Mouse (Mus musculus) limb, embryonic 10.5 days (tissue): Measurements from ENCODE around the gene Traf5. TPM values are rescaled to one million over a fixed set of nuclear protein-coding genes. Genes with fewer than 3 reads are reported as not detected.

Experiments
- DNase-seq: peaks from one replicate; pipeline ENCODE4 v3.0.0-alpha.2; 2017; ENCODE audit warnings: low spot score
- H3K27ac ChIP-seq: fragments of 300-500 bp; sonication (generic); 2 replicates; pipeline ENCODE4 v1.5.1; 2016; ENCODE audit warnings: mild to moderate bottlenecking
- H3K27me3 ChIP-seq: fragments of 300-500 bp; sonication (generic); 2 replicates; pipeline ENCODE4 v1.6.1; 2016; ENCODE audit warnings: low read depth, mild to moderate bottlenecking; ENCODE audit not compliant: poor library complexity, severe bottlenecking
- H3K36me3 ChIP-seq: fragments of 300-500 bp; sonication (generic); 2 replicates; pipeline ENCODE4 v1.6.1; 2016; ENCODE audit warnings: mild to moderate bottlenecking, moderate library complexity
- H3K4me1 ChIP-seq: fragments of 300-500 bp; sonication (generic); 2 replicates; pipeline ENCODE4 v1.6.1; 2016
- H3K4me3 ChIP-seq: fragments of 300-500 bp; sonication (generic); 2 replicates; pipeline ENCODE4 v1.5.1; 2016; ENCODE audit warnings: mild to moderate bottlenecking, moderate library complexity
- H3K9me3 ChIP-seq: fragments of 300-500 bp; sonication (generic); replicated peaks from 2 replicates; pipeline ENCODE4 v1.6.1; 2016; ENCODE audit warnings: mild to moderate bottlenecking
- WGBS: fragments of 180-500 bp; shearing (Covaris S2); methylation state at CpG from one replicate; pipeline ENCODE4 v1.1.7; 2016; 5-methylcytosine and 5-hydroxymethylcytosine counted together
- polyA plus RNA-seq: library from polyadenylated mRNA; unstranded; fragments of >200 nt; fragmentation: Nextera tagmentation; extraction: Ambion mirVana; gene quantifications from 2 replicates; pipeline ENCODE4 v1.2.1, GENCODE M21; 2016

The Traf5 gene
- polyA plus RNA-seq, 1 experiment from 2014 or later, result 4.3 TPM

- no peak overlapping the region for H3K4me3 ChIP-seq
- DNase-seq, result no peak
- H3K27ac ChIP-seq, result no peak overlapping the region
- no peaks in the 10 kb centered on the region for H3K36me3 ChIP-seq
- peaks cover 39% of the 10 kb centered on the region for H3K4me1 ChIP-seq
- 100% methylated on average over 1 of the region's 1 CpGs for WGBS
- no peaks in the 10 kb centered on the region for H3K27me3 ChIP-seq
- H3K9me3 ChIP-seq, result no peaks in the 10 kb centered on the region
These were observed 19.9 kb downstream of the Traf5 start for GRCm38 (mm10) chr1:192072426-192072825.

- DNase-seq, result no peak
- Histone ChIP-seq H3K36me3 (0 out of 2 replicates have a peak, but pooled peaks cover 3% of the 10 kb centered on the region), H3K9me3 (no peaks in the 10 kb centered on the region), H3K4me3 (peak overlapping the region; percentile 38), H3K27me3 (no peaks in the 10 kb centered on the region), H3K4me1 (peaks cover 39% of the 10 kb centered on the region), H3K27ac (peak overlapping the region; percentile 74)
- 53% methylated on average over 3 of the region's 3 CpGs for WGBS
These were observed 21.7 kb downstream of the Traf5 start for GRCm38 (mm10) chr1:192070618-192071051.

- Histone ChIP-seq H3K36me3 (0 out of 2 replicates have a peak, but pooled peaks cover 3% of the 10 kb centered on the region), H3K9me3 (no peaks in the 10 kb centered on the region), H3K27ac (peak overlapping the region; percentile 74), H3K27me3 (no peaks in the 10 kb centered on the region), H3K4me1 (peaks cover 39% of the 10 kb centered on the region), H3K4me3 (peak overlapping the region; percentile 38)
- WGBS, result 29% methylated on average over 13 of the region's 13 CpGs
- peak; percentile 67 for DNase-seq
These were observed 22.3 kb downstream of the Traf5 start for GRCm38 (mm10) chr1:192069971-192070591.

- H3K9me3 ChIP-seq, result no peaks in the 10 kb centered on the region
- no peak for DNase-seq
- 69% methylated on average over 2 of the region's 2 CpGs for WGBS
These were observed 24.2 kb downstream of the Traf5 start for GRCm38 (mm10) chr1:192068188-192068587.

GRCm38 (mm10) chr1:192066956-192067355 lies 25.4 kb downstream of the Traf5 start:
- WGBS, result 97% methylated on average over 3 of the region's 3 CpGs
- DNase-seq, result no peak
- H3K9me3 ChIP-seq, result no peaks in the 10 kb centered on the region
- no peak overlapping the region for H3K27ac ChIP-seq
- peaks cover 9% of the 10 kb centered on the region; the same call in 1 of the 2 replicates for H3K36me3 ChIP-seq
- no peaks in the 10 kb centered on the region for H3K27me3 ChIP-seq
- H3K4me3 ChIP-seq, result no peak overlapping the region
- H3K4me1 ChIP-seq, result peaks cover 27% of the 10 kb centered on the region

More at GRCm38 (mm10) chr1:192068188-192068587, 24.2 kb downstream of the Traf5 start:
- peaks cover 9% of the 10 kb centered on the region; the same call in 1 of the 2 replicates for H3K36me3 ChIP-seq
- no peaks in the 10 kb centered on the region for H3K27me3 ChIP-seq
- no peak overlapping the region for H3K4me3 ChIP-seq
- H3K4me1 ChIP-seq, result peaks cover 31% of the 10 kb centered on the region
- no peak overlapping the region for H3K27ac ChIP-seq

GRCm38 (mm10) chr1:192063209-192063946 lies 29.0 kb downstream of the Traf5 start:
- Histone ChIP-seq H3K27me3 (no peaks in the 10 kb centered on the region), H3K36me3 (peaks cover 9% of the 10 kb centered on the region; the same call in 1 of the 2 replicates), H3K9me3 (no peaks in the 10 kb centered on the region), H3K27ac (no peak overlapping the region), H3K4me1 (0 out of 2 replicates have a peak, but pooled peaks cover 4% of the 10 kb centered on the region), H3K4me3 (no peak overlapping the region)
- no peak for DNase-seq
- 94% methylated on average over 8 of the region's 8 CpGs for WGBS

- DNase-seq, result no peak
- no peaks in the 10 kb centered on the region for H3K9me3 ChIP-seq
- H3K27ac ChIP-seq, result no peak overlapping the region
- no peaks in the 10 kb centered on the region for H3K4me1 ChIP-seq
- 91% methylated on average over 14 of the region's 14 CpGs for WGBS
- no peak overlapping the region for H3K4me3 ChIP-seq
- peaks cover 9% of the 10 kb centered on the region; the same call in 1 of the 2 replicates for H3K36me3 ChIP-seq
- no peaks in the 10 kb centered on the region for H3K27me3 ChIP-seq
These were observed 29.7 kb downstream of the Traf5 start for GRCm38 (mm10) chr1:192062682-192063081.

- no peak overlapping the region for H3K27ac ChIP-seq
- H3K9me3 ChIP-seq, result no peaks in the 10 kb centered on the region
- H3K27me3 ChIP-seq, result no peaks in the 10 kb centered on the region
- H3K4me1 ChIP-seq, result no peaks in the 10 kb centered on the region
- no peak overlapping the region for H3K4me3 ChIP-seq
- no peak for DNase-seq
- H3K36me3 ChIP-seq, result peaks cover 9% of the 10 kb centered on the region; the same call in 1 of the 2 replicates
- WGBS, result 65% methylated on average over 4 of the region's 4 CpGs
These were observed 30.6 kb downstream of the Traf5 start for GRCm38 (mm10) chr1:192061666-192062306.

GRCm38 (mm10) chr1:192058911-192059310 lies 33.4 kb downstream of the Traf5 start:
- 85% methylated on average over 10 of the region's 10 CpGs for WGBS
- no peaks in the 10 kb centered on the region for H3K4me1 ChIP-seq
- no peak overlapping the region for H3K27ac ChIP-seq
- H3K36me3 ChIP-seq, result peaks cover 3% of the 10 kb centered on the region; the same call in 1 of the 2 replicates
- no peaks in the 10 kb centered on the region for H3K27me3 ChIP-seq
- no peak for DNase-seq
- H3K4me3 ChIP-seq, result no peak overlapping the region
- H3K9me3 ChIP-seq, result no peaks in the 10 kb centered on the region

GRCm38 (mm10) chr1:192053726-192054125 lies 38.6 kb downstream of the Traf5 start:
- no peak for DNase-seq
- Histone ChIP-seq H3K4me3 (no peak overlapping the region), H3K36me3 (no peaks in the 10 kb centered on the region; the same call in 1 of the 2 replicates), H3K27me3 (no peaks in the 10 kb centered on the region), H3K4me1 (no peaks in the 10 kb centered on the region), H3K9me3 (no peaks in the 10 kb centered on the region), H3K27ac (no peak overlapping the region)
- WGBS, result 66% methylated on average over 3 of the region's 3 CpGs

GRCm38 (mm10) chr1:192052986-192053385 lies 39.4 kb downstream of the Traf5 start:
- WGBS, result 89% methylated on average over 5 of the region's 5 CpGs
- Histone ChIP-seq H3K9me3 (no peaks in the 10 kb centered on the region), H3K27me3 (no peaks in the 10 kb centered on the region), H3K36me3 (no peaks in the 10 kb centered on the region; the same call in 1 of the 2 replicates), H3K4me3 (no peak overlapping the region), H3K4me1 (no peaks in the 10 kb centered on the region), H3K27ac (no peak overlapping the region)
- no peak for DNase-seq

GRCm38 (mm10) chr1:192052461-192052860 lies 39.9 kb downstream of the Traf5 start:
- H3K27me3 ChIP-seq, result no peaks in the 10 kb centered on the region
- H3K4me3 ChIP-seq, result no peak overlapping the region
- DNase-seq, result no peak
- no peak overlapping the region for H3K27ac ChIP-seq
- no peaks in the 10 kb centered on the region; the same call in 1 of the 2 replicates for H3K36me3 ChIP-seq
- H3K9me3 ChIP-seq, result no peaks in the 10 kb centered on the region
- 91% methylated on average over 8 of the region's 8 CpGs for WGBS
- H3K4me1 ChIP-seq, result no peaks in the 10 kb centered on the region

- Histone ChIP-seq H3K27ac (no peak overlapping the region), H3K36me3 (peaks cover 3% of the 10 kb centered on the region; the same call in 1 of the 2 replicates), H3K27me3 (no peaks in the 10 kb centered on the region), H3K9me3 (no peaks in the 10 kb centered on the region), H3K4me3 (no peak overlapping the region), H3K4me1 (no peaks in the 10 kb centered on the region)
- DNase-seq, result no peak
These were observed 93.3 kb downstream of the Traf5 start for GRCm38 (mm10) chr1:191999022-191999421.
